Comparison of ENCODE assay signal across 10 mouse cellular contexts in the genomic region with DNA sequence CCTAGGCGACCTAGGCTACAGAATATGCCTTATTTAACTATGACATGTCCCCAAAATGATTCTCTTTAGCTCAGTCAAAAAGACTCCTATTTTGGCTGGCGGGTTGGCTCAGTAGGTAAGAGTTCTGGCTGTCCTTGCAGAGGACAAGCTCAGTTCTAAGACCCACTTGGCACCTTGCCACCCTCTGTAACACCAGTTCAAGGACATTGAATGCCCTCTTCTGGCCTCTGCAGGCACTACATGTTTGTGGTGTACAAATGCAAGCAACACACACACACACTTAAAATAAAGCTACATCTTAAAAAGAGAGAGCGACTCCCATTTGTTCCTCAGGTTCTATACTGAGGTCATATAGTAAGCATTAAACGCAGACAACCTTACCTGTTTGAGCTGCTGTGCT. TPM values are rescaled to one million over a fixed set of nuclear protein-coding genes. Genes with fewer than 3 reads are reported as not detected.
A peak's percentile ranks its signal among the peaks of the same experiment; 100 is the strongest.
DNase-seq lines count a peak whose midpoint lies in the region; ATAC-seq and TF ChIP-seq lines count a peak whose summit lies in the region.
"Had no signal": no experiment of that assay in that cellular context is flagged by ENCODE, and none has a peak within 500 bp of the region (broad histone marks: within the 10 kb centered on the region; RNA-seq: fewer than 3 reads in every experiment).

No protein-coding gene starts in this region.

- peak; percentile 36 for DNase-seq in adrenal gland, postnatal 10 days
- DNase-seq in adrenal gland, postnatal 4 days (ENCODE audit: low spot score in 2 of 2): no peak
- DNase-seq in layer of hippocampus, adult 2 months (ENCODE audit: low spot score in 2 of 2): no peak
- DNase-seq in layer of hippocampus, postnatal 36 days: no peak
- peak; percentile 34 to 40 for DNase-seq in B cell, adult 2 months
- DNase-seq in induced T-regulatory cell, adult 2 months (ENCODE audit: low read depth): peak; percentile 42
- no peak for DNase-seq in frontal cortex, postnatal 10 days (ENCODE audit: low spot score in 2 of 2)

- no peak for ATAC-seq in frontal cortex, adult (ENCODE audit: low TSS enrichment)
- ATAC-seq: midbrain, embryonic 16.5 days had no signal

- H3K4me3 ChIP-seq in layer of hippocampus, adult 2 months: no peak overlapping the region
- H3K4me3 ChIP-seq: hindbrain, embryonic 15.5 days had no signal

- H3K27ac ChIP-seq in layer of hippocampus, adult 2 months: no peak overlapping the region
- H3K27ac ChIP-seq: hindbrain, embryonic 15.5 days had no signal

- peak; percentile 53 for TF ChIP-seq CTCF in layer of hippocampus, adult 2 months (conservative IDR thresholded peaks at IDR 0.05)

RNA-seq across cellular contexts. Expression of a gene that starts 16.2 kb away (rescaled TPM):
- total RNA-seq in adrenal gland, postnatal 10 days (2021): 10 to 100 TPM; 15.8 to 19.8 TPM
- total RNA-seq in adrenal gland, postnatal 4 days (2021): 10 to 100 TPM; 27.0 to 28.1 TPM
- total RNA-seq in layer of hippocampus, adult 2 months (2021): 10 to 100 TPM; 17.4 to 21.5 TPM
- total RNA-seq in layer of hippocampus, postnatal 36 days (2021): 10 to 100 TPM; 20.3 TPM

RNA-seq across cellular contexts. Expression of a gene that starts 38.6 kb away (rescaled TPM):
- total RNA-seq in adrenal gland, postnatal 10 days (2021): 1 to 10 TPM; 4.3 to 5.2 TPM
- total RNA-seq in adrenal gland, postnatal 4 days (2021): 1 to 10 TPM; 5.2 to 7.6 TPM
- 1 to 10 TPM; 7.6 to 9.6 TPM for total RNA-seq in layer of hippocampus, adult 2 months (2021)
- total RNA-seq in layer of hippocampus, postnatal 36 days (2021): 1 to 10 TPM; 7.1 to 7.8 TPM

Comparison
In these comparisons a context has a peak if more than half of its experiments do, and no peak if none do; other contexts are left out.
1. DNase-seq: peak in adrenal gland, postnatal 10 days (single experiment), B cell, adult 2 months (2 of 2) and induced T-regulatory cell, adult 2 months (single experiment); none in adrenal gland, postnatal 4 days (0 of 2), layer of hippocampus, adult 2 months (0 of 2), layer of hippocampus, postnatal 36 days (0 of 2) and frontal cortex, postnatal 10 days (0 of 2).